Mouse (Mus musculus) mature B cell (primary cell): ENCODE data around the gene Scgb1b15.
"Not testable (repeated sequence)": the region's sequence is repeated elsewhere in the genome, so short reads cannot be mapped to it uniquely, and the experiment has no call there.

Source experiments
- in situ Hi-C: fragments of 300-500 bp; cut with MboI; formaldehyde crosslinking; loops from 2 replicates; pipeline ENCODE4 v1.14.3; 2019

Scgb1b15 gene

GRCm38 (mm10) chr7:32836254-32836653 lies at the start of gene Scgb1b15:
Gene Scgb1b15, plus strand, starts transcription at chr7:32836554.
- in situ Hi-C loops, result not testable (repeated sequence)

- in situ Hi-C loops, result not testable (repeated sequence)
Measured at GRCm38 (mm10) chr7:32829562-32829961, 6.8 kb upstream of the Scgb1b15 start, which contains the start of gene Scgb2b15. Gene Scgb2b15, minus strand, starts transcription at chr7:32829662.
